Mouse (Mus musculus) right cerebral cortex, postnatal 10 days (tissue): Measurements from ENCODE around the gene Spock1.
A peak's percentile ranks its signal among the peaks of the same experiment; 100 is the strongest.

Source experiments
- DNase-seq, 2 experiments: peaks; one replicate each; pipeline ENCODE4 v3.0.0; 2021; ENCODE audit warnings: low spot score in 2 of 2

The Spock1 gene

DNA sequence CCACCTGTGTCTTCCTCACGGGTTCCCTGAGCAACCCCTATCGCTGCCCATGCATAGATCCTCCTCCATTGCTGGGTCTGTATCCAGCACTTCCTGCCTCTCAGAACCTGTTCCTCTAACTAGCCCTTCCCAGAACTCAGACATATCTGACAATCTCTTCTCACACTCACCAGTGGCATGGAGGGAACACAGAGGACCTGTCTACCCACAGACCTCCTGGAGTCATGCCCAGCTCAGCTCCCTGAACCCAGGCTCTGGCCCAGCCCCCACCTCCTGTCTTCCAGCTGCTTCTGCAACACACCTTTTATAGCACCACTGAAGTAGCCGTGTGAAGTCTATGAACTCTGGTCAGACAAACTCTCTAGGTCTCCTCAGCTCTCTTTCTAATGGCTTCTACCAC is 101.3 kb downstream of the Spock1 start:
- DNase-seq: no peak

DNA sequence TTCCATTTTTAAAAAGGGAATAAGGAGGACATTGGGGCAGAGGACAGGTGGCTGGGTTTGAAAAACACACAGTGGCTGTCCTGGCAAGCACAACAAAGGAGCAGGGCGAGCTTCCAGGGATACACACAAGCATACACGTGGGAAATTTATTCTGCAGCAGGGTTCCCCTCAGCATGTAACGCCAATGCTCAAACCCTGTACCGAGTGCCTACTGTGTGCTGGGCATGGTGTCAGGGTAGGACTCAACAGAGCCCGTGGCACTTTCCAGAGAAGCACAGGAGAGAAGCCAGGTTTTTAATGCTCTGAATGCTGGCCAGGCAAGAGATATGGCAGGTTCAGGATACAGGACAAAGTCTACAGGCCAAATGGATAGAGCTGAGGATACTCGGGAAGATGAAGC is 101.8 kb downstream of the Spock1 start:
- DNase-seq: no peak

DNA sequence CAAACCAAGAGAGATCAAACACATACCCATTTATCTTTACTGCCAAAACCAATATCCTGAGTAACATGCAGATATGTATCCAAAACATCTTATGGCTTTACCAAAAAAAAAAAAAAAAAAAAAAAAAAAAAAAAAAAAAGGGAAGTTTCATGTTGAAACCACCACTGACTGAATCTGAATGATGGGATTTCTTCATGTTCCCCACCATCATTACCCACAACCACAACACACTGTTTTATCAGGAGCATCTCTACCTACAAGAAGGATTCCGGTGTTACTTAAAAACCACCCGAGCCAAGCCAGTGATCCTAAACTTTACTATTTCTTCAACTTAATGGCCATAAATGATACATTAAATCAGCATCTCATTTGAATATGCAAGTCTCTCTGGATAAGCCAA is 109.5 kb downstream of the Spock1 start:
- no peak for DNase-seq

DNA sequence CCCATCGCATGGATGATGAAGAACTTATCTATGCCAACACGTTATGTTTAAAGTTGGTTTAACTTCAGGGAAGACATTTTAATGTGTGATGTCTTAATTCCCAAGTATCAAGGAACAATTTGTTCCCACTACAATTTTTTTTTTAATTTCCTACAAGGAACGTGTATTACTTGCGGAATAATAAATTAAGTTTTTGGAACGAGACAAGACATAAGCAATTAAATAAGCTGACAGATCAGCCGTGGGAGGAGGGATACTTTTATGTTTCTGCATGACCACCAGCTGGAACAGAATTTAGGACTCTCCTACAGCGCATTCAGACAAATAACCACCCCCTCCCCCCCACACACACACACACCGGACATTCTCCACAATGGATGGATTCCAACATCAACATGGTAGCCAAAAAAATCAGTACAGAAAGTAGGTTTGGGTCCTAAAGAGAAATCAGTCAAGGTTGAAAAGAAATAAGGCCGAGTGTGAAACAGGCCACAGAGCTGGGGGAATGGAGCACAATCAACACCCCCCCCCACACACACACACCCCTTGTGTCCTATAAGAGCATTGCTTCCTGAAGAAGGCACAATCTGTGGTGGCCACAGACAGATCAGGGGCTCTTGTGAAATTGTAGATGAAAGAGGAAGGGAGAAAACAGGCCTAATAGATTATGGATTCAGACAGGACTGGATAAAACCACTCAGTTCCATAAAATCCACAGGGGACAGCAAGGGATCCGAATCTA is 111.0 kb downstream of the Spock1 start:
- DNase-seq: no peak

DNA sequence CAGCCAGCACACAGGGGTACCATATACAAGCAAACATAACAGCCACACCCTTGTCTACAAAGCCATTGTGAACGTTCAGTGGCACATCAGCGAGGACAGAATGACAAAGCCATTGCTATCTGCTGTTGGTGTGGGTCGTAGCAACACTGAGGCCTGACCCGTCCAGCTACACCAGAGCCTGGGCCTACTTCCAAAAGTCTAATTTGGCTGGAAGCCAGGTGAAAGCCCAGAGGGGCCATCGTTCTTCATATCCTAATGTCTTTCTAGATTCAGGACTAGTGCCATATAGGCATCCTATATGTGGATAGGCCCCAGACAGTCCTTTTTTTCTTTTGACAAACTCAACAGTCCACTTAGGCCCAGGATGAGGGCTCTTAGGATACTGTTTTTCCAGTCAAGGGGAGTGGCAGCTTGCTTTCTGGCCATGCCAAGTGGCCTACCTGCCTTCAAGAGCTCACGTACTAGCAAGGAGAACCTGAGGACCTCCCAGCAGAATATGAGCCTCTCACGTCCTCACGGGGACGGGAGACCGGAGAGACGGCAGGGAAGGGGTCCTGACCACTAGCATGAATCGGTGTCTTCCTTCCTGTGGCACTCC is 114.4 kb downstream of the Spock1 start:
- no peak for DNase-seq

DNA sequence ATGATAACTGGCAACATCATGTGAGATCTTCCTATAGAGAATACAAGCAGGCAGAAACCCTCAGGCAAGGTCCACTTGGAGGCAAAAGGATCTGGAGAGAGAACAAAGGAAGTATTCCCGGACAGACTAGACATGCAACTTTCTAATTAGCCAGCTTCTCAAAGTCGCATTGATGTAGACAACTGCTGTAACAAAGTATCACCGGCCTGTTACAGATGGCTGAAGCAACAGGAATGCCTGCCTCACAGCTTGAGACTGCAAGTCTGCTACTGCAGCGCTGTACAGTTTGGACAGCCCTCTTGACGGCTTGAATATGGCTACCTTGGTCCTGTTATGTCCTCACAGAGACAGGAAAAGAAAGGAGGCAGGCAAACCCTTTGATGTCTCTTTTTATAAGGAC is 118.3 kb downstream of the Spock1 start:
- no peak for DNase-seq

DNA sequence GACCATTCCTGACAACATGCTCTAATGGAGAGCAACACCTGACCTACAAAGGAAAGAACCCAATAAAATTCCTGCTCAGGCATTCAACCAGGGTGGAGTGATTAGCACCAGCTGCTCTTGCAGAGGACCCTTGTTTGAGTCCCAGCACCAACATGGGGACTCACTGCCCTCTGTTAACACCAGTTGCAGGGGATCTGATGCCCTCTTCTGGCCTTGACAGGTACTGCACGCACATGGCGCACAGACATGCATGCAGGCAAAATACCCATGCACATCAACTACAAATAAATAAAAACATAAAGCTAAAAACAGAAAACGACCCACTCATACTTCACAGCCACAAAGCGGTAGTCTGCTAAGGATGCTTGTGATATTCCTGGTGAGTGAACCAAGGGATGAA is 119.8 kb downstream of the Spock1 start:
- DNase-seq: no peak

DNA sequence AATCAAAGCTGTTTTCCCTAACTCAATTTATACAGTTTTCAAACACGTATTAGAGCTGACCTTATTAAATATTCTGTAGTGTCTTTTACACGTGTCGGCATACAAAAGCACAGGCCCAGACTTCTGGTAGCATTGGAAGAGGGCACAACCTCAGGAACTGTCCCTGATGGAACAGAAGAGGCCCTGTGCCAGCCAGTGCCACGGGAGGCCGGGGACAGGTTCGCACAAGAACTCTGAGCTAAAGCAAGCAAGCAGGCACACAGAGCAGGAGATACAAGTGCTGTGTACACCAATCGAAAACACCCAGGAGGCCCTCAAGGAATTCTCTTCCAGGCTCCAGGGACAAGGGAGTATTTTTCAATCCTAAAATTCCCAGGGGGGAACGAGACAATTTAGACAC is 121.9 kb downstream of the Spock1 start:
- DNase-seq: no peak

DNA sequence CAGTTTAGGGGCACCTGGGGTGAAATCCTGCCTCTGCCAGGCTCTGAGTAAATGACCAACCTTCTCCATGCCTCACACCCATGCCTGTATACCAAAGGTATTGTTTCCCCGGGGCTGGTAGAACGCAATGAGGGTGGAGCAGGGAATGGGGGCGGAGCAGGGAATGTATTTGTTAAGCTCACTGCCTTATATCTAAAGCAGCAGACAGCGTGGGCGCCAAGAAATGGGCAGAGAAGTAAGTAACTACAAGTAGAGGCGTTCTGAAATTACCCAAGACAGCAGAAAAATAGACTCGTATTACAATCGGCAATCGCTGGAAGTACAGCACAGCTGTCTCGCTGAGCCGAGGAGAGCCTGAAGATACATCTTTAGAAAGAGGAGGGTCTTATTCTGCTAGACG is 125.2 kb downstream of the Spock1 start:
- DNase-seq: peak; percentile 57 to 59

DNA sequence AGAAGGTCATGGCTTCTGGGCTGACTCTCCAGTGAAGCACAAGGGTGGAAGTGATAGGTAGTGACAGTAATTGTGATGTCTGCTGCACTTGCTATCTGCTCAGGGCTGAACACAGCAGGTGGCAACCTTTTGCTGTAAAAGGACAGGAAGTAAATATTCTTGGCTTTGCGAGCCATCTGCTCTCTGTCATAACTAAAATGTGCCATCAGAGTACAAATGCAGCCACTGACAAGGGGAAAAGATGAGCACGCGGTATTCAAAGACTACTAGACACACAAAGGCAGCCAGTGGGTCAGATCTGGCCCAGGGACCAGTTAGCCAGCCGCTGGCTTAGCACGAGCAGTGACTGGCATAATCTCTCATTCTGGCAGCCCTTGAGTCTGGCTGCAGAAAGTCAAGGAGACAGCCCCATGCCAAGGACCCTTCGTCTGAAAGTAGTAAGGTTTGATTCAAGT is 126.0 kb downstream of the Spock1 start:
- no peak for DNase-seq

DNA sequence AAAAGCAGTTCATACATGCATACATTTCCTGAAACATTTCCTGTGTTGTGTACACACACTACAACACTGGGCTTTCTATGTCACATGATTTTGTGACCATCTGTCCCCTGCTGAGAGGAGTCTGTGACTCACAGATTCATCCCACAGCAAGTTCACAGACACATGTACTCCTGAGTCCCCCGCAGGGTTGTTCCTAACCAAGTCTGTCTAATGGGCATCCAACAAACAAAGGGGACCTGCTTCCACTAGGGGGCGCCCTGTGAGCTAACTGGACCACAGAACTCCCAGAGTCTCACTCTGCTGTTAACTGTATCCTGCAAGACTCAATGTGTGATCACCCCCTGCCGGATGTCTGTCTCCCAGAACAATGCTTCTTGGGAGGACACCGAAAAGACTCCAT is 129.0 kb downstream of the Spock1 start:
- DNase-seq: peak; percentile 48 to 61

DNA sequence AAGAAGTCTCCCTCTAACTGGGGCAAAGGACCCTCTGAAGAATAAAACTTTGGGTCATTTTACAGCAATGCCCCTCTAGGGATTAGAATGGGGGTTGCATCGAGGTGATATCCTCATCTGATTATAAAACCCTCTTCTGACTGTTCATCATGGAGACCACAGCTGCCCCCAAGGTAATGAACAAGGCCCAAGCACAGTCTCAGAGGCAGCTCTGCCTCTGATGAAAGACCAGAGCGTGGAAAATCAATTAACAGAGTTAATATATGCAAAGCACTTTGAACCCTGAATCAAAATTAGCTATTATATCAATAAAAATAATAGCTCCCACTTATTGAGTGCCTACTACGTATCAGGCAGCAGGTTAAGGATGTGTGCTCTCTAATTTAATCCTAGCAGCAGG is 129.6 kb downstream of the Spock1 start:
- DNase-seq: no peak

DNA sequence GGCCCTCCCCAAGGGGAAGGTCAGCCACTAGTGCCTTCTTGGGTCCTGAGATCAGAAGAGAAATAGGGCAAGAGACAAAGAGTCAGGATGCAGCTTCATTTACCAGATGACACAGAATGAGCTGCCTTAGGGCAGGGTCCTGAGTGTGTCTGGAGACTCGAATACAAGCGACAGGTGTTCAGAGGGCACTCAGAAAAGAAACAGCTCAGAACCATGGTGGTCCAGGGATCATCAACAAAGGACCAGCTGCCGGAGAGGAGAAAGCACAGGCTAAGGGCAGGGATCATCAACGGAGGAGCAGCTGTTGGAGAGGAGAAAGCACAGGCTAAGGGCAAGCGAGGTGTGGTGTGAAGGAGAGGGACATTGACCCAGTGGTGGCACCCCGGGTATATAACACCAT is 136.1 kb downstream of the Spock1 start:
- DNase-seq: no peak

DNA sequence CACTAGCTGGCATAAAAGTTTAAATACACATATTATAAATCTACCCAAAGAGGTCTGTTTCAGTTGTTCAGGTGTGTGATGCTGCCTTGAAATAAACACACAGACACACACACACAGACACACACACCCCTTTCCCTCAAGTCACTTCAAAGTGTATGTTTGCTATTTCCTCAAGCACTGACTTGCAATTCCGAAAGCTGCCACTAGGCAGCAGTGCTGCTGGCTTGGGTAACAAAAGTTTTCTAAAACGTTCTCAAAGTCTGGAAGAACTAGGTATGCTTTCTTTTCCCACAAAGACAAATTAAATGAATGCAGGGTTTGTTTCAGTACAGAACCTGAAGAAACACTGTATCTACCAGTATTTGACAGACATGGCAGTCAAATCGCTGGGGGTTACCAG is 141.4 kb downstream of the Spock1 start:
- DNase-seq: no peak

DNA sequence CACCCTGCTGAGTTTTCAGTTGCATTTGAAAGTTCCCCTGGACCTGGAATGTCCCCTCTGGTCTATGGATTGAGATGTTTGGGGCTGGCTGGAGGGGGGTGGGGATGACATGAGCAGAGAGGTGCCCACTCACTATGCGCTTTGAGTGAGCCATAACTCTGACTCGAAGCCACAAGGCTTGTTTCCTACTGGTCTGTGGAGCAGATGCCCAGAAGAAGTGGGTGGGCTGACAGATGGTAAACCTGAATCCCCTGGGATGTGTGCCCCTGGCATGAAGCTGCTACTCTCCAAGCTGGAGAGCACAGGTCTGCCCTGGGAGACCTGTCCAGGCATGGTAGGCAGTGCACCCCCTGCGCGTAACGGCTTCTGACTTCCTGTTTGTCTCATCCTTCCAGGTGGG is 147.0 kb downstream of the Spock1 start:
- DNase-seq: no peak

DNA sequence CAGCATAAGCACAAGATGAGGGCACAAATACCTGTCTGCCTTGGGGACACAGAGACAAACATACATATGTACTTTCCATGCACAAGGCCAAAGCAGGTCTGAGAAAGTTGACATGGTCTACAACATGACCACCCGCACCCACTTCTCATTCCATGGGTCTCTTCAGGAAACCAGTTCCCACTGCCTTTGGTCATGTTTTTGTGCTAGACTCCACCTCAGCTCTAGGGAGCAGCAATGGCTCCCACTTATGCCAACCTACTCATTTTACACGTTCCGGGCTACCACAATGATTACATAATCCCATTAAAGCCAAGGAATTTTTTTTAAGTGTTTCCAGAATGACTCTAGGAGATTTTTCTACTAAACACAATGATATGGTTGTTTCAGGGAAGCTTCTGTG is 147.5 kb downstream of the Spock1 start:
- no peak for DNase-seq

DNA sequence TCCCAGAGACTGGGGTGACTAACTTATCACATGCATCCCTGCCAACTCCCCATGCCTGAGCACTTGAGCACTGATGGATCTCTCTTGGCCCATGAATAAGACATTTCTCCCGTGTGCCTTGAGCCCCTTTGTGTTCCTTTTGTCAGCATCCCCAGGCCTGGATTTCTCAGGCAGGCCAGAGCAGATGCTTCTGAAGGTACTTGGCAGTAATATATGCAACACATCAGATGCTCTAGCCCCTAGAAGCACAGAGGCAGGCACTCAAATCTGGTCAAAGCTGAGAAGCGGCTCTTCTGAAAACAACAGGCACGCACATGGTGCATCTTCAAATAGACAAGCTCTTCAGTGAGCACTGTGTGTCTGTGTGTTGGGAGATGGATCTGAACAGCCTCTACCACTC is 151.8 kb downstream of the Spock1 start:
- DNase-seq: peak; percentile 49 to 71

DNA sequence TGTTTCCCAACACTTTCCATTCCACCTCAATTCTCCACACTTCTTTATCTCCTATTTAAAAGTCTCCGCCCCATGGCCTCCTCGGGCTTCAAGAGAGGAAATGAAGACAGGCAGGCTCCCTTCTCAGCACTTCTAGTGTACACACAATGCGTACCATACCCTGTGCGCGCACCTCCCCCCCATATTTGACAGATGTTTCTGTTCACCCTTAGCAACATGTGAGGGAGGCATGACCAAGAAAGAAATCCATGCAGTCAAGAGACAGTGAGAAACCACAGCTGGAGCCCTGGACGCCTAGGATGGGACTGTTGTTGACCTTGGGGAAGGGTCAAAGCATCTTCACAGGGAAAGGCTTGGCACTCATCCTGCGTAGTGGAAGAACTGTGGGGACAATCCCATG is 157.3 kb downstream of the Spock1 start:
- no peak for DNase-seq

DNA sequence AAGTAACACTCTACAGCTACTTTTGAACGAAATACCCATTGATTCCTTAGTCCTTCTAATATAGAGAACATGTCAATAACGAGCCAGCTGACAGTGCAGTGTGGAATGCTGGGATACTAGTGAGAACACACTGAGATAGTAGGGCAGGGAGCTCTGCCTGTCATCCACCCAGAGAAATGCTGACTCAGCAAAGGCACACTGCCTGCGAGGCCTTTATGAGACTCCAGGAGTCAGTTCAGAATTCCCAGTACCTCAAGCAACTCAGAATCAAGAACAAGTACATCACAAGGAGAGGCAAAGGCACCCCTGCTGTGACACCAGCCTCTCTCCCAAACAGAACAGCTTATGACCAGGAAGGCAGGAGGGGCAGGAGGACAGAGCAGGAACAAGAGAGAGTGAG is 163.5 kb downstream of the Spock1 start:
- no peak for DNase-seq

DNA sequence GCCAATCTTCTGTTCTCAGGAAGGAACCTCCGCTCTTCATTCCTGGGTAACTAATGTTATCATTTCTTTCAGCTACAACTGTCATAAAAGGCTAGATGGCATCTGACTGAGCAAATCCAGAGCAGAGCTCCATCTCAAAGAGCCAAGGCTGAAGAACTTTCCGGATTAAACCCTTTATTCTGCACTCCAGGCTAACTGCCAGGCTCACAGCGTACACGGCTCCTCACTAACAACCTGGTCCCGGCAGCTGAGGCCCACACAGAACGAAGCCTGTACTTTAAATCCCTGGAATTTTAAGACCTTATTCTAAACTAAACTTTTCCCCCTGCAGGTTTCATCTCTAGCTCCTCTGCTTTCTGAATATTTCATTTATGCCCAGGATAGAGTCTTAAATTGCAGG is 166.9 kb downstream of the Spock1 start:
- peak in 1 of 2 experiments; percentile 53 for DNase-seq

DNA sequence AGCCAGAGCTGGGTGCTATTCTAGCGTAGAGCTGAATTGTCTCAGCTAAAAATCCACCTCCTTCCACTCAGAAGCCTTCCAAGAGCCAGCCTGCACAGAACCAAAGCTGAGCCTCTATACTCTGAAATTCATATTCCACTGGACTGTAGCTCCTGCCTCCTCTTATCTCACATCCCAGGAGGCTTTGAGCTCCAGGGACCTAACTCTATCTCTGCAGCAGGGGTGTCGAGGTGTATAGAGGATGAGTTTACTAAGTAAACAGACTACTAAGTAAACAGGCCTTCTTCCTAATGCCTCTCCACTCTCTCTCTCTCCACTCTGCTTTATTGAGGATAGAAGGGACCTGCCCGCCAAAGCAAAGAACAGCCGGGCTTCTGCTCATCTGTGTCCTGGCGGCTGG is 167.7 kb downstream of the Spock1 start:
- DNase-seq: no peak

DNA sequence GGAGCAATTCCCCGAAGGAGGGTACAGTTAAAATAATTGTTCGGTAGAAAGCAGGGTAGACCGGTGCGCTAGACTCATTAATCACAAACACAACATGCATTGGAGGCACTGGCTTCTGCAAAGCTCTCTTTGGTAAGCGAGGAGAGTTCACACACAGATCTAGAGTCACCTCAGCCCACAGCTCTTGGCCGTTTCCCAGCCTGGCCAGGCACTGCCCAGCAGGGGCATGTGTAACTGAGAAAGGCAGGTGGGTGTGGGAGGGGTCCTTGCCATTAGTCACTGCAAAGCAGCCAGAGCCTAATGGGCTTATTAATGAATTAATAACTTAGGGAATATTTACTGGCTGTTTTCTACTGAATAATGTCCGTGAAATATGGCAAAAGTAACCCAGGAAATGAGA is 172.1 kb downstream of the Spock1 start:
- no peak for DNase-seq

DNA sequence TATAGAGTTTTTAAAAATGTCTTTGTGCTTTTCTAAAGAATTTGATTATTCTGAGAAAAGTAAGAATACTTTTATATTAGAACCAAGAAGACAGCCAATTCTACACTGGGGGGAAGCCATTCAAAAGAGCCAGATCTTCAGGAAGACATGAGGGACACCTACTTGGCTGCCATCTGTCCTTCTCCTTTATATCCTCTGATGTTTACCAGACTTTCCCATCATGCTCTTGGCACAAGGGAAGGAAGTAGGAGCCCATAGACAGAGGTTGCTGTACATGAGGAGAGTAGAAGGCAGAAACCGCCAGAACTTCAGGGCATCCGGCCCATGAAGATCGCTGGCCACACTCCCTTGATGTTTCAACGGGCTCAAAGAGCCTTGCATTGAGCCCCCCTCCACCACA is 173.6 kb downstream of the Spock1 start:
- no peak for DNase-seq

DNA sequence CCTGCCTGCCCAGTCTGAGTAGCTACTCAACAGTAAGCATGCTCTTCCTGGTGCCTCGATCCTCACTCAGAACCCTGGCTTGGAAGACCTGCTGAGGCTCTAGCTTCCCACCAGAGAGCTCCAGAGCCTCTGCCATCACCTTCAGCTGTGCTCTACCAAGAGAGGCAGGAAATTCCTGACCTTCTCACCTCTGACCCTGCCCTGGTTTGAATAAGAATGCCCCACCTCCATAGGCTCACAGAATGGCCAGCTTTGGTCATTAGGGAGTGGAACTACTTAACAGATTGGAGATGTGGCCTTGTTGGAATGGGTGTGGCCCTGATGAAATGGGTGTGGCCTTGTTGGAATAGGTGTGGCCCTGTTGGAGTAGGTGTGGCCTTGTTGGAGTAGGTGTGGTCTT is 174.6 kb downstream of the Spock1 start:
- no peak for DNase-seq
